Mouse (Mus musculus) thymus, postnatal 14 days (tissue): ENCODE measurements around the gene Ltk.
"Not testable (repeated sequence)": the region's sequence is repeated elsewhere in the genome, so short reads cannot be mapped to it uniquely, and the experiment has no call there.

Experiments used
- DNase-seq: peaks from one replicate; pipeline ENCODE4 v3.0.0; 2021

The Ltk gene

DNA sequence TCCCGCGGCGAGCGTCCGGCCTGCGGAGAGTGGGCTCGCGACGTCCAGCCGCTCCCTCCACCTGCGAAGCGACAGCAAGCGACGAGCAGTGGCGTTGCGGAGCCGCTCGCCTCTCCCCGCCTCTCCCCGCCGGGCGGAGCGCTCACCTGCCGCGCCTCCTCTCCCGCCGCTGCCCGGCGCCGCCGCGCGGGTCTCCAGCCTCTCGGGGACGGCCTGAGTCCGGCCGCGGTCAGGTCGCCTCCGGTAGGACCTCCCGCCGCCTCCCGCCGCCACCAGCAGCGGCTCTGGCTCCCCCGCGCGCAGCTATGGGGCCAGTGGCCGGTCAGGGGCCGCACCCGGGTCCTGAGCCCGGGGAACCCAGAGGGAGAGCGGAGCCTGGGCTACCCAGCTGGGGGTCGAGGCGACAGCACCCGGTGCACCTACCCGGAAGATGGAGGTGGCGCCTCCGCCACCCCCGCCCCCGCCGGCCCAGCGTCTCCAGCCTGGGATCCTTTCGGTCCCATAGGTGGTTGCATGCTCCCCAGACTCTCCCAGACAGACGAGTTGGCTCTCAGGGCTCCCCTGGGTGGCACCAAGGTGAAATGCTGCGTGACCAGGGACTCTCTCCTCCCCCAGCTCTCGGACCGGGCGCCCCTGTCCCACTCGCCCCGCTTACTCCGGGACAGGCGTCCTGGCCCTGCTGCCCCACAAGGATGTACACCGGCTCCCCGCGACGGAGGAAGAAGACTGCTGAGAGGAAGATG, 2.0 kb downstream of the Ltk start:
- DNase-seq = peak; percentile 50

DNA sequence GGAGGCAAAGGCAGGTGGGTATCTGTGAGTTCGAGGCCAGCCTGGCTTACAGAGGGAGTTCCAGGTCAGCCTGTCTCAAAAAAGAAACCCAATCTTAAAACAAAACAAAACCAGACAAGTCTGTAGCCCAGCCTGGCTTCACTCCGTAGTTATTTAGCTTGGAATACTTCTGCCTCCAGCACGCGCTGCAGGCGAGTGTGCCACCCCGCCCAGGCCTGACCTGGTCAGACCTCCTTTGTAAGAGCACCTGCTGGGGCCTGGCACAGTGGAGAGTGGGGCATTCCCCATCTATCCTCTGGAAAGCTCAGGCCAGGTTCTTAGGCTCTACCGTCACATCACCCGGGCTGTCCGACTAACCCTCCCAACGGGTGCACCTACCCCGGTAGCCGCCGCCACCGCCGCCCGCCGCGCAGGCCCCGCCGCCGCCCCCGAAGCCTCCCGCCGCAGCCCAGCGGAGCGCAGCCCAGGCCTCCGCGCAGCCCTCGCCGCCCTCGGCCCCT, 2.6 kb downstream of the Ltk start:
- DNase-seq = no peak

DNA sequence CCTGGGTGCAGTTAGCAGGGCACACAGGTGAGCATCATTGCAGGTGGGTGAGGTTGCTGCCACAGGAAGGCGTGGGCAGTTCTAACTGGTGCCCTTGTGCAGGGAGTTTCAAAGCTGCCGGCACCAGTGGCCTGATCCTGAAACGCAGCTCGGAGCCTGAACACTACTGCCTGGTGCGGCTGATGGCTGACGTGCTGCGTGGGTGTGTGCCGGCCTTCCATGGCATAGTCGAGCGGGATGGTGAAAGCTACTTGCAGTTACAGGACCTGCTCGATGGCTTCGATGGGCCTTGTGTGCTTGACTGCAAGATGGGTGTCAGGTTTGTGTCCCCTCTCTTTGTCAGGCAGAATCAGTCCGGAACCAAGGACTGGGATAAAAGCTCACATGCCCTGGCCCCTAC, 11.0 kb downstream of the Ltk start:
- no peak for DNase-seq

DNA sequence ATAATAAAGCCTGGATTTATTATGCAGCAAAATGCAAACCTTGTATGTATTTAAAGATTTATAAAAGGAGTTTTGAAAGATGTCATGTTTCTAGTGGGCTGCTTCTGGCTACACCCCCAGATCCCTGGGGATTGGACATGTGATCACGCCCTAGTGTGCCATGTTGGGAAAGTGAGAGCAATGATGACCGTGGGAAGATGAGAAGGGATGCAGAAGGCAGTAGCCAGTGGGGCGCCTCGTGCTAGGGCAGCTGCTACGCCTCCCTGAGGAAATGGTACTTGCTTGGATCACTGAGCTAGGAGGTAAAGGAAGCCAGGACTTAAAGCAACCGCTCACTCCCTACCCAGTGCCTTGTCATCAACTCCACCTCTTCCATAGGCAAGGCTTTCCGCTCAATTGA, 12.7 kb downstream of the Ltk start:
- DNase-seq = no peak

DNA sequence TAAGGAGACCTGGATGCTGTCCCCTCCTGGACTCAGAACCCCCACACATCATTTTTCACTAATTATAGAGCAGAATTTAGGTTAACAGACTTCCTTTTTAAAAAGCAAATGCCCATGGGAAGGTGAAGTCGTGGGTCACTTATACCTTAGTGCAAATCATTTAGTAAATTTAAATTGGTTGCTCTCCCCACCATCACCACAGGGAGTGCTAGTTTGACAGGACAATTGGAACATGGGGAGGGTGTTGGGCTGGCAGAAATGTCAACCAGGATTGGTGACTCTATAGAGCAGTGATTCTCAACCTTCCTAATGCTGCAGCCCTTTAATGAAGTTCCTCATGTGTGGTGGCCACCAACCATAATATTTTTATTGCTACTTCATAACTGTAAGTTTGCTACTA, 14.9 kb downstream of the Ltk start:
- DNase-seq = no peak

DNA sequence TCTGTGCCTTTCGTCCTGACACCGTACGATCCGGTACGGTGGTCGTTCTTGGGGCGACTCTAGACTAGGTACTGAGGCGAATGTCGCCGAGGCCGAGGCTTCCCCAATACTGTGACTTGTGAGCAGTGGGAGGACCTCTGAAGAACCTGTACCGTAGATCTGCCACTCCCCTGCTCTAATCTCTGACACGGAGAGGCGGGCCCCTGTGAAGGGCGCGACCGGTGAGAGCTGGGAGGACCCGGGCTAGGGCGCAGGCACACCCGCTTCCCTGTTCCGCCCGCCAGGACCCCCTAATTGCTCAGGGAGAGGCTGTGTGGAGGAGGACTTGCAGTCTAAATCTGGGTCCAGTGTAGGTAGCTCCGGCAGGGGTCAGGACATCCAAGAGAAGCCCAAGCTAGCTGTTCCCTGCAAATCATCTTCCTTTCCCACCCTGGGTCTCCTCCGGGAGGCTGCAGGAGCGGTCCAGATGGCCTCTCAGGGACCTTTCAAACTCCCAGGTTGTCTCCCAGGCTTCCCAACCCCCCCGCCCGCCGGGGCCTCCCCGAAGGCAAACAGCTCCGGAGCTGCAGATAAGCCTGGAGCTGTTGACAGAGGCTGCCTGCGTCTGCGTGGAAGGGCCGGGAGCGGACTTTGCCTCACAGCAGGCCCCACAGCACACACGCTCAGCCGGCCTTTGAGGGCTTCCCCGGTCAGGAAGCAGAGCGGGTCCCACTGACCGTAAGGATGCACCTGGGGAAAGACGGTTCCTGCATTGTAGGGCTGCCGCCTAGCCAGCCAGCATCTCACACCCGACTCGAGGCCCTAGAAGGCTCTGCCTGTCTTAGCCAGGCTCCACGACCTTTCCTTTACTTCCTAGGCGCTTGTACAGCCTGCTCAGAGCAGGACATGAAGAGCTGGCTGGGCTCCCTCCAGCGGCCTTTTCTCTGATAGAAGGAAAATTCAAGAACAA, 15.8 kb downstream of the Ltk start:
- DNase-seq = peak; percentile 34

DNA sequence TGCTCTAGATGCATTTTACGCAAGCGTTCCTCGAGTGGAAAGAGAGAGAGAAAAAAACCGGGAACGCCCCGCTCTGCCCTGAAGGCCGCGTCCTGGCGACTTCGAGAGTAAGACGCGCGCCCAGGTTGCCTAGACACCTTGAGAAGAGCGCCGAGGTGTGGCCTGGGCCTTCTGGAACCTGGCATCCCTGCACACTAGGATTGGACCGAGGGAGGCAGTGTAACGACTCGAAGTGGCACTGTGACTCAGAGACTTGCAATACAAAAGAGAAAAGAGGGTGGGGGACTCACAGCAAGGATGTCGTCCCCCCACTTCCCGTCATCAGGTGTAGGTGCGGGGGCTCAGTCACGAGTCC, 16.4 kb downstream of the Ltk start:
- no peak for DNase-seq

DNA sequence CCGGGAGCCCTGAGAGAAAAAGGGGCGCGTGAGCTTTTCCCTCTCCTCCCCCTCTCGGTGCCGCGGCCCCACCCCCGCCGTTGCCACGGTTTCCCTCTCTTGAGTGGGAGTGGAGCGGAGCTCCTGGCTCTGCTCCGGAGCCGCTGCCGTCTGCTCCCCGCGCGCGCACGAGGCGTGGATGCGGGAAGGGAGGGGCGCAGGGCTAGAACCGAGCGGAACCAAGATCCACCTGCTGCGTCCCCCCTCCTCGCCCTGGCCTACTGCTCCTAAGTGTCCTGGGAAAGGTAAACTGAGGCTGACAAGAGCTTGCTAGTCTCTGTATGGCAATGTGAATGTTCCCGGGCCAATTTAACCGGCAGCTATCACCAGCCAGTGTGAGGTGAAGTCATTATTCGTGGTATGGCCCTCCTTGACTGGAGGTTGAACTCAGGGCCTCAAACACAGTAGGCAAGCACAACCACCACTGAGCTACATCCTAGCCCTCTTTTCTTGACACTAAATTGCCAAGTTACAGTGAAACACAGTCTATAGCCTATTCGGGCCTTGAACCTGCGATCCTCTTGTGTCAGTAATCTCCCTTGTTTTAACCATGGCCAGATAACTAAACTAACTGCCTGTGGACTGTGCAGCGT, 16.9 kb downstream of the Ltk start:
- peak; percentile 44 for DNase-seq

DNA sequence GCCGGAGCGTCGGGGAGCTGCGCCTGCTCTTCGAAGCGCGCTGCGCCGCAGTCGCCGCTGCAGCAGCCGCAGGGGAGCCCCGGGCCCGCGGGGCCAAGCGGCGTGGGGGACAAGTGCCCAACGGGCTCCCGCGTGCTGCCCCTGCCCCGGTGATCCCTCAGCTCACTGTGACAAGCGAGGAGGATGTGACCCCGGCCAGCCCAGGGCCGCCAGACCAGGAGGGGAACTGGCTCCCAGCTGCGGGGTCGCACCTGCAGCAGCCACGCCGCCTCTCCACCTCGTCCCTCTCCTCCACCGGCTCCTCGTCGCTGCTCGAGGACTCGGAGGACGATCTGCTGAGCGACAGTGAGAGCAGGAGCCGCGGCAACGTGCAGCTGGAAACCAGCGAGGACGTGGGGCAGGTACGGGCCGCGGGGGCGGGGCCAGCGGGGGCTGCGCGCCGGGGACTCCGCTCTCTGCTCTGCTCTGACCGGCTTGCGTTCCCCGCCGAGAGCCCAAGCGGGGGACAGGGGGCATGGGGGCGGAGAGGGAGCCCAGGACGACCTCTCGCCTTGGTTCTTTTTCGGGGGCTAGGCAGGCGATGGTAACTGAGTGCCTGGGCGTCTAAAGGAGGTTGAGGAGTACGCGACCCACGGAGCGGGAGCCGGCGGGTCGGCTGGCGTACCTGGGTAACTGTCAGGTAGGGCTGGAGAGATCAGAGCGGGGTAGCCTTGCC, 17.6 kb downstream of the Ltk start:
- peak; percentile 78 for DNase-seq

DNA sequence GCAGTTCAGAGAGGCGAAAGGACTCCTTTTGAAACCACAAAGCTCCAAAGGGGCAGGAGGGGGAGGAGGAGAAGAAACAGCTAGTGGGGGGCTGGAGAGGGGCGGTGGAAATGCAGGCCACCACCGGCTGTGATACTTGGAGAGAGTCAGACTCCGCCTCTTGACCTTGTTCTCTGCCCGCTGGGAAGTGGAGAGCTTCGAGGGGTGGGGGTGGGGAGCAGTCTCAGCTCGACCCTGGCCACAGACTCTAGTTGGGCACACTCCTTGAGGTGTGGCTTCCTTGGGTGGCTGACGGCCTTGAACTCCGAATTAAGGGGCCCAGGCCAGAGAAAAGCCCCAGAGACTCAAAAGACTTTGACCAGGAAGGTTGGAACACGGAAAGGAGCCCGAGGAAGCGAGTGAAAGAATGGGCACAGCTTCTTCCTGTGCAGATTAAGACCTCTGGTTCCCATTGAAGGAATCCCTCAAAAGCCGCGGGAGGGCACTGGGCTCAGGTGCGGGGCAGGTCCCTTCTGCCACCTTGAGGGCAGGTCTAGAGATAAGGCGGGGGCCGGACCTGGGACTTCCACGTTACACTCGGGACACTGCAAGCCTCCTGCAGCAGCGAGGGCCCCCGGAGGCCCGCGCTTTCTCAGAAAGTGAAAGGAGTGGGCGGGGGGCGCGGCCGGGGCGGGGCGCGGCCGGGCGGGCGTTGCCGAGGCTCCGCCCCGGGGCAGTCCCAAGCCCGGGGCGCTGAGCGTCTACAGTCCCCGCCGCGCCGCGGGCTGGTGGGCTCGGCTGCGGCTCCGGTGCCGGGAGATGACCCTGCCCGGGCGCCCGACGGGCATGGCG, 18.4 kb downstream of the Ltk start, which contains the start of gene Itpka:
TSS of gene Itpka (plus strand) at position 757 of the 831 bp plus-strand sequence.
- DNase-seq = peak; percentile 78

DNA sequence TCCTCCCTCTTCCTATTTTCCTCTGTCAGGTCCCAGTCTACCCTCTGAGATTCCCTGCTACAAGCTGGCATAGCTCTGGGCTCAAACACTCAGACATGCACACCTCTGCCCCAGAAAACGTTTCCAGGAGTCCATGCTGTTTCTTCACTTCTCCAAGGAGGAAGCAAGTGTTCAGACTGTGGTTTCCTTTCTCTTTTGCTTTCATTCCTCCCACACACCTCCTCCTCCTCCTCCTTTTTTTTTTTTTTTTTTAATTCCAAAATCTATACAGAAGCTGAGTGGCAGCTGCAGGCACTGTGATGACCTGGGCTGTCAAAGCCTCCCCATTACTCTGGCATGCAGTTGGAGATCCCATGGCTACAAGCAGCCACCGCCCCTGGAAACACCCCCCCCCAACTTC, 19.7 kb downstream of the Ltk start:
- no peak for DNase-seq

DNA sequence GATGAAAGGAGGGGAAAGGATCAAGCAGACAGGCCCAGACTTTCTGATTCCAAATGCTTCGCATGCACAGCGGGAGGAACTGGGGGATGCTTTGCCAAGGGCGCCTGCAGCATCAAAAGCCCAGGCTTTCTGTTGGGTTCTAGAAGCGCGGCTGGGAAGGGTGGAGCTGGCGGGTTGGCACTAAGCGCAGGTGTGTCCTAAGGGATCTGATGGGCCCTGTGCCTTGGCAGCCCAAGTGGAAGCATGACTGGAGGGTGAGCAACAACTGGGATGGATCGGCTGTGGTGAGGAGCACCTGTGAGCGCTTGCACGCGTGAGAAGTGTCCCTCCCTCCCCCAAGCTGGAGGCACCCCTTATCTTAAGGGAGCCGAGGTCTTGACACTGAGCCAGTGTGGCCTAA, 23.1 kb downstream of the Ltk start:
- DNase-seq = no peak

DNA sequence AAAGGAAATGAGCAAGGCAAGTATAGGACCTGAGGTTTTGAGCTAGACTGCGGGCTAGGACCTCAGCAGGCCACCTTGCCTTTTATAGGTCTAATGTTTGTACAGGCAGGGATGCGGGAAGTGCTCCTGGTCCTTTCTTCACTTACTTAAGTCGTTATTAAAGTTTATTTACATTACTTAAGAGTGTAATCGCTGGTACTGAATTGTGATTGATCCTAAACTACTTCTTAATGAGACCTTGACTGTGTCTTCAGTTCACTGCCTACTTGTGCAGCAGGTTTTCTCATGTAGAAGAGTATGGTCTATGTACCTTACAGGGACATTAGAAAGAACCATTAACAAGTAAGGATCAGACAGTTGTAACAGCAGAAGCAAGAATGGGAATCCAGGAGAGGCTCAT, 29.5 kb downstream of the Ltk start:
- no peak for DNase-seq

DNA sequence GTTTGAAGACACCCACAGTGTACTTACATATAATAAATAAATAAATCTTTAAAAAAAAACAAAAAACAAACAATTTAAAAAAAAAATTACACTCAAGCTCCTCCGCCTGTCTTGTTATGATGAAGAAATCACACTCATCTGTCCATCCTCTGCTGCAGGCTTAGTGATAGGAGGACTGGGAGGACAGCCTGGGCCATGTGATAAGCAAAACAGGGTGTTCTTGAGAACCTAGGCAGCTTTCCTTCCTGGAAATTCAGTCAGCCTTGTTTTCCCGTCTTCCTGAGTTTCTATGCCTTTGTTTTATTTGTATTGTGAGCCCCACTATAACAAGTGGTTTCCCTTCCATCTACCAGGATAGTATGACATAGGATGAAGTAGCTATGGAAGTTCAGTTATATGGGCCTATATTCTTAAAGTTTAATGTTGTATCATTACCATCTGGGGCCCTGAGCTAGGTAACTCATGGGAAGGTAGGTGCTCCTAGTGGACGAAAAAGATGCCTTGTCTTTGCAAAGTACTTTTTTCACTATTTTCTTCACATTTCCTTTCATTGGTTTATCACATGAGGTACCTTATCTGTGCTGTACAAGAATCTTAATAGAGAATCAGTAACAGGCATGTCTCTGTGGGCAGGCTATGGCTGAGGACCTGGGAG, 32.3 kb downstream of the Ltk start:
- no peak for DNase-seq

DNA sequence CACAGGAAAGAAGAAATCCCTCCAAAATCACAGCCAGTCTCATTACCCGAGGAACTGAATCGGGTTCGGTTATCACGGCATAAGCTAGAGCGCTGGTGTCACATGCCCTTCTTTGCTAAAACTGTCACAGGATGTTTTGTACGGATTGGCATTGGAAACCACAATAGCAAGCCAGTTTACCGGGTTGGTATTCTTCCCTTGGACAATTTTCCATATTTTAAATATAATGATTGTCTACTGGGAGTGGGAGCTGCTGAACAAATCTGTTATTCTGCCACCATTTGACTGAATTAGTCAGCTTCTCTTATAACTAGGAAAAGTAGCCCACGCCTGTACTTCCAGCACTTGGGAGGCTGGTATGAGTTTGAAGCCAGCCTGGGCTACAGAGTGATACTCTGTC, 39.2 kb downstream of the Ltk start:
- no peak for DNase-seq

DNA sequence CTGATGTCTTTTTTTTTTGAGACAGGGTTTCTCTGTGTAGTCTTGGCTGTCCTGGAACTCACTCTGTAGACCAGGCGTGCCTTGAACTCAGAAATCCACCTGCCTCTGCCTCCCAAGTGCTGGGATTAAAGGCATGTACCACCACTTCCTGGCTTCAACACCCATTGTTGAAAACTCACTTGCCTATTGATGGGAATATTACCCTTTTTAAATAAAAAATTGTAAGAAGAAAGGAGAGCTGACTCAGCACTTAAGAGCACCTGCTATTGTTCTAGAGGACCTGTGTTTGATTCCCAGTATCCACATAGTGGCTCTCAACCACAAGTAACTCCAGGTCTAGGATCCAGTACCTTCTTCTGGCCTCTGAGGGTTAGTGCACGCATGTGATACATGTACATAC, 44.4 kb downstream of the Ltk start:
- not testable (repeated sequence) for DNase-seq

DNA sequence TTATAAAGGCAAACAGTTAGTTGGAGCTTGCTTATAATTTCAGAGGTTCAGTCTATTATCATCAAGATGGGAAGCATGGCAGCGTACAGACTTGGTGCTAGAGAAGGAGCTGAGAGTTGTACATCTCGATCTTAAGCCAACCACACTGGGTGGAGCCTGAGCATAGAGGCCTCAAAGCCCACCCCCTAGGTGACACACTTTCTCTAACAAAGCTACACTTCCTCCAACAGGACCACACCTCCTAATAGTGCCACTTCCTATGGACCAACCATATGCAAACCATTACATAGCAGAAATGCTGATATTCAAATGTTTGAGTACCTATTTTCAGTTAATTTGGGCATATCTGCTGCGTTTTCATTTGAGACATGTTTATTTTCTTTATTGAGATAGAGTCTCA, 50.2 kb downstream of the Ltk start:
- DNase-seq = no peak

DNA sequence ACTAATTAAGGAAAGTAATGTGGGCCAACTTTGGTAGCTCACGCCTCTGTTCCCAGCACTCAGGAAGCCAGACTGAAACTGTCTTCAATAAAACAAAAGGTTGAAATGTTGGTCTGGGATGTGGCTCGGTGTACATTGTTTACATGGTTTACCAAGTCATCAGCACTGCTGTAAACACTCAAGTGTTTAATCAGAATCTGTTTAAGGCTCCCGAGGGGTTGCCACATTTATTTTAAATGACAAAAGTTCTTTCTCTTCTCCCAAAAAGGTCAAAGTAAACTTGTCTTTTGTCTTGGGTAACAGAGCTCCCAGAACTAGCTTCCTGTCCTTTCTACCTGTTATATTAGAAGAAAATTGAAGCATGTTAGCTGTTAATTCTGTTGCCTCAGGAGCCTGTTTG, 52.6 kb downstream of the Ltk start:
- DNase-seq = no peak

DNA sequence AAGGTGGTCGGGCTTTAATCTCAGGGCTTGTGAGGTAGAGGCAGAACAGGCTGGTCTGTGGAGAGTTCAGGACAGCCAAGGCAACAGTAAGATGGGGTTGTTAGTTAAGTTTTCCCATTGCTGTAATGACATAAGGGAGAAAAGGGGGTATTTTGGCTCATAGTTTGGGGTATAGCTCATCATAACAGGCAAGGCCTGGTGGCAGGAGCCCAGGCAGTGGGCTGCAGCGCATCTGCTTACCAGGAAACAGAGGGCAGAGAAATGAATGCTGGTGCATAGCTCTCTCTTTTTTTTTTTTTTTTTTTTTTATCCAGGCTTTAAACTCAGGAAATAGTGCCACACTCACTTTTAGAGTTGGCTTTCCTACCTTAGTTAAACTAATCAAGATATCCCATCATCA, 57.1 kb downstream of the Ltk start:
- DNase-seq = no peak
